Mouse (Mus musculus): ENCODE measurements around the gene Dnase2a. TPM values are rescaled to one million over a fixed set of nuclear protein-coding genes. Genes with fewer than 3 reads are reported as not detected.

Dnase2a gene
- polyA plus RNA-seq, 1 experiment from 2014 or later: 12.7 TPM

DNA sequence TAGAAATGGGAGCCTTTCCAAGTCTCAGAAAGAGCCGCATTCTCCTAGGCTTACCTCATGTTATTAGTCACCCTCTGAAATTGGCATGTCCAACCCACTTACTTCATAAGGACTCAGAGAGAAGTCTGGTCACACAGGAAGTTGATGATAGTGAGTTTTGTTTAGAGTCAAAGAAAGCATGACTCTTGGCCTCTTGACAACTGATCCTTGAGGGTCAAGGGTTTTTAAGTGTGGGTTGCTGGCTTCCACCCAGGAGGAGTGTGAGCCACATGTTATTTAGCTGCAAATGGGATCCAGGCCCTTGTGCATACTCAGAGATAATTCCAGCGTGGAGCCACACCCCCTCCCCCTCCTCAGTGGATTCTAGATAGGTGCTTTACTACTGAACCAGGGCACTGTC, 13.2 kb downstream of the Dnase2a start:
- no peak overlapping the region for H3K4me2 ChIP-seq
- no peak for ATAC-seq (replicated peaks; ENCODE audit: low FRiP score)
- no peaks in the 10 kb centered on the region for H3K36me3 ChIP-seq (ENCODE audit: control insufficient read depth, insufficient read depth, low read length)
- no peak overlapping the region for H3K27ac ChIP-seq (ENCODE audit: low read depth, low read length)
- peaks cover 32% of the 10 kb centered on the region for H3K27me3 ChIP-seq (replicated peaks; ENCODE audit: control insufficient read depth, insufficient read depth, low read length)
- no peak for DNase-seq (ENCODE audit: low spot score)
- no peaks in the 10 kb centered on the region for H3K9me3 ChIP-seq (ENCODE audit: control insufficient read depth, low read length)
- 58% methylated on average over 2 of the region's 2 CpGs for WGBS
- 0 out of 2 replicates have a peak, but pooled peaks cover 2% of the 10 kb centered on the region for H3K4me1 ChIP-seq (replicated peaks; ENCODE audit: control insufficient read depth, insufficient read depth, low read length)
- no peak overlapping the region for H3K4me3 ChIP-seq (ENCODE audit: low read depth, low read length)
- no peak overlapping the region for H3K9ac ChIP-seq (ENCODE audit: low read depth, low read length)

DNA sequence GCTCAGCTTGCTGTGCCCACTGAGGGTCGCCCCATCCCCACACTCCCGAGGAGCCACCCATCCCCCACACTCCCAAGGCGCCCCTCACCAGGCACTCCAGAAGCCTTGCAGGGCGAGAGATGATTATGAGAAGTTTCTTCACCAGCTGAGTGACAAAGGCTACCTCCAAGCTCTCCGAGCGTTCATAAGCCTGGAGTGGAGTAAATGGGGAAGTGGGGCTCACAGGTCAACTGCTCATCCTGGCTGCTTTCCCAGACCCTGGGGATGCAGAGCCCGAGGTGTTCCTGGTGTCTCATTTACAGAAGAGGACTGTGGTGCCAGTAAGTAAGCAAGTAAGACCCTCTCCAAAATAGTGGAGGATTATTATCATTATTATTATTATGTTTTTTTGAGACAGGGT, 17.2 kb downstream of the Dnase2a start:
- H3K4me2 ChIP-seq: no peak overlapping the region
- H3K9me3 ChIP-seq (ENCODE audit: control insufficient read depth, low read length): no peaks in the 10 kb centered on the region
- DNase-seq (ENCODE audit: low spot score) (no peak), ATAC-seq (replicated peaks; ENCODE audit: low FRiP score) (no peak)
- H3K27me3 ChIP-seq (replicated peaks; ENCODE audit: control insufficient read depth, insufficient read depth, low read length): peaks cover 39% of the 10 kb centered on the region
- H3K36me3 ChIP-seq (ENCODE audit: control insufficient read depth, insufficient read depth, low read length): no peaks in the 10 kb centered on the region
- H3K27ac ChIP-seq (ENCODE audit: low read depth, low read length): no peak overlapping the region
- no peak overlapping the region for H3K4me3 ChIP-seq (ENCODE audit: low read depth, low read length)
- peaks cover 8% of the 10 kb centered on the region for H3K4me1 ChIP-seq (replicated peaks; ENCODE audit: control insufficient read depth, insufficient read depth, low read length)
- WGBS: 58% methylated on average over 7 of the region's 7 CpGs
- no peak overlapping the region for H3K9ac ChIP-seq (ENCODE audit: low read depth, low read length)

DNA sequence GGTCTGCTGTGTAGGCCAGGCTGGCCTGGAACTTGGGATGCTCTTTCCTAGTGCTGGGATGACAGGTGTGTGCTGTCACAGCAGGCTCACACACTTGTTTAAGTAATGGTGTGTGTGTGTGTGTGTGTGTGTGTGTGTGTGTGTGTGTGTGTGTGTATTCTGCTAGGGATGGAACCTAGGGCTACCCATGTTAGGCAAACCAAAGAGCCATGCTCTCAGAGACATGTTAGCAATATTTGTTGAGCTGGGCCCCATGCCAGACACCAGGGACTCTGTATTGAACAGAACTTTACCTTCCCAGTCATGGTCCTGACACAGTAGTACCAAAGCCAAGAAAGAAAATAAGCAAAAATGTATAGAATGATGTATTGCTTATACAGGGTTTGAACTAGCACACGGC, 19.2 kb downstream of the Dnase2a start:
- no peaks in the 10 kb centered on the region for H3K9me3 ChIP-seq (ENCODE audit: control insufficient read depth, low read length)
- no peak overlapping the region for H3K4me2 ChIP-seq
- ATAC-seq (replicated peaks; ENCODE audit: low FRiP score): no peak
- H3K36me3 ChIP-seq (ENCODE audit: control insufficient read depth, insufficient read depth, low read length): no peaks in the 10 kb centered on the region
- no peak overlapping the region for H3K27ac ChIP-seq (ENCODE audit: low read depth, low read length)
- WGBS: 66% methylated on average over 1 of the region's 1 CpGs
- no peak overlapping the region for H3K9ac ChIP-seq (ENCODE audit: low read depth, low read length)
- no peak for DNase-seq (ENCODE audit: low spot score)
- no peak overlapping the region for H3K4me3 ChIP-seq (ENCODE audit: low read depth, low read length)
- peaks cover 56% of the 10 kb centered on the region for H3K27me3 ChIP-seq (replicated peaks; ENCODE audit: control insufficient read depth, insufficient read depth, low read length)
- H3K4me1 ChIP-seq (replicated peaks; ENCODE audit: control insufficient read depth, insufficient read depth, low read length): peaks cover 6% of the 10 kb centered on the region

DNA sequence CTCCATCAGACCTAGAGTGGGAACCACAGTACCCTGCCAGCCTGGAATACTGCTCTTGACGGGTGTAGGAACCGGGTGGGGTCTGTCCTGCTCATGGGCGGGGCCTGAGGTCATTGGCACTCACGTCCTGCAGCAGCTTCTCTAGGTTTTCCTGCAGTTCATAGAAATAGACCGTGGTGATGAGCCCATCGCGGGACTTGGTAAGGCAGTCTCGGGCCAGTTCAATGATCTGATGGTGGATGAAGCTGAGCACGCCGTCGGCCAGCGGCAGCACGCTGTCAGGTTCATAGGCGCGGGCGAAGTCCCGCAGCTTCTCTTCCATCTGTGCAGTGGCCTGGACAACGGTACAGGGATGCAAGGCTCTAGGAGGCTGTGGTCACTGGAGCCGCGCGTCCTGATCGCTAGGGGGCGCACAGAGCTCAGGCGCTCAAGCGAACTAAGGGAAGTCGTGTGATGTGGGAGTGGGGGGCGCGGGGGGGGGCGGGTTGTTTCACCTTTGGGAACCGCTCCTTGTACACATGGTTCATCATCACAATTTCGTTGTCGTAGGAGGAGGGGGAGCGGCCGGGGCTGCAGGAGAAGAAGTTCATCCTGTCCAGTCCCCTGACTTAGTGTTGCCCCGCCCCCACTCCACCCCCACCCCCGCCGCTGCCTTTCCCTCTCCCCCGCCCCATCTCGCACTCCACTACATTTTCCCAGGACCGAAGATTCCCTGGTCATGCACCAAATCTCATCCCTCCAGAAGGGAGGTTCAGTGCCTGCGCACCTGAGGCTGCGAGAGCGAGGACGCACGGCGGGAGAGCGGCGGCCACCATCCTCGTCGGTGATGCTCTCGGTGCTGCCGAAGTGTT, 20.3 kb downstream of the Dnase2a start:
- peaks cover 6% of the 10 kb centered on the region for H3K4me1 ChIP-seq (replicated peaks; ENCODE audit: control insufficient read depth, insufficient read depth, low read length)
- H3K4me2 ChIP-seq: peak overlapping the region; percentile 59
- H3K9ac ChIP-seq (ENCODE audit: low read depth, low read length): no peak overlapping the region
- H3K36me3 ChIP-seq (ENCODE audit: control insufficient read depth, insufficient read depth, low read length): no peaks in the 10 kb centered on the region
- no peaks in the 10 kb centered on the region for H3K9me3 ChIP-seq (ENCODE audit: control insufficient read depth, low read length)
- peaks cover 57% of the 10 kb centered on the region for H3K27me3 ChIP-seq (replicated peaks; ENCODE audit: control insufficient read depth, insufficient read depth, low read length)
- WGBS: 5% methylated on average over 52 of the region's 52 CpGs
- ATAC-seq (replicated peaks; ENCODE audit: low FRiP score): peak; percentile 58; the same call in 1 of the 2 replicates
- peak; percentile 65 for DNase-seq (ENCODE audit: low spot score)
- peak overlapping the region; percentile 35 for H3K4me3 ChIP-seq (ENCODE audit: low read depth, low read length)
- H3K27ac ChIP-seq (ENCODE audit: low read depth, low read length): no peak overlapping the region

DNA sequence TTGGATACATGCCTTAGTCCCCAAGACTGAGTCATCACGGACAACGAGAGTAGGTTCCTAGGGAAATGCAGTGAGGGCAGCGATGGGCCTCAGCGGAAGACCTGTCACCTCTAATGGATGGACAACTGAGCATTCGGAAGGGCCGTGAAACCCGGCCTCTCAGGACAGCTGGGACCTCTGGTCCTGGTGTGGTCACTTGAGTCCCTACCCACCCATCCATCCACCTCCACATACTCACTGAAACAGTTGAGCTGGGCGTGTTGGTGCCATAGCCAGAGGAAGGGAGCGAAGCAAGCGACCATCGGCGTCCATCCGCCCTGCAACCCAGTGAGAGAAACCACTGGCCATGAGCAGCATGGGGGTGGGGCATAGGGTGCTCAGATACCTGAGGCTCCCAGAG, 22.2 kb downstream of the Dnase2a start:
- no peak overlapping the region for H3K4me2 ChIP-seq
- no peaks in the 10 kb centered on the region for H3K9me3 ChIP-seq (ENCODE audit: control insufficient read depth, low read length)
- peaks cover 67% of the 10 kb centered on the region for H3K27me3 ChIP-seq (replicated peaks; ENCODE audit: control insufficient read depth, insufficient read depth, low read length)
- peaks cover 15% of the 10 kb centered on the region for H3K4me1 ChIP-seq (replicated peaks; ENCODE audit: control insufficient read depth, insufficient read depth, low read length)
- H3K4me3 ChIP-seq (ENCODE audit: low read depth, low read length): no peak overlapping the region
- ATAC-seq (replicated peaks; ENCODE audit: low FRiP score): no peak
- whole genome bisulfite sequencing: 85% methylated on average over 13 of the region's 13 CpGs
- H3K9ac ChIP-seq (ENCODE audit: low read depth, low read length): no peak overlapping the region
- no peaks in the 10 kb centered on the region for H3K36me3 ChIP-seq (ENCODE audit: control insufficient read depth, insufficient read depth, low read length)
- no peak overlapping the region for H3K27ac ChIP-seq (ENCODE audit: low read depth, low read length)
- no peak for DNase-seq (ENCODE audit: low spot score)

DNA sequence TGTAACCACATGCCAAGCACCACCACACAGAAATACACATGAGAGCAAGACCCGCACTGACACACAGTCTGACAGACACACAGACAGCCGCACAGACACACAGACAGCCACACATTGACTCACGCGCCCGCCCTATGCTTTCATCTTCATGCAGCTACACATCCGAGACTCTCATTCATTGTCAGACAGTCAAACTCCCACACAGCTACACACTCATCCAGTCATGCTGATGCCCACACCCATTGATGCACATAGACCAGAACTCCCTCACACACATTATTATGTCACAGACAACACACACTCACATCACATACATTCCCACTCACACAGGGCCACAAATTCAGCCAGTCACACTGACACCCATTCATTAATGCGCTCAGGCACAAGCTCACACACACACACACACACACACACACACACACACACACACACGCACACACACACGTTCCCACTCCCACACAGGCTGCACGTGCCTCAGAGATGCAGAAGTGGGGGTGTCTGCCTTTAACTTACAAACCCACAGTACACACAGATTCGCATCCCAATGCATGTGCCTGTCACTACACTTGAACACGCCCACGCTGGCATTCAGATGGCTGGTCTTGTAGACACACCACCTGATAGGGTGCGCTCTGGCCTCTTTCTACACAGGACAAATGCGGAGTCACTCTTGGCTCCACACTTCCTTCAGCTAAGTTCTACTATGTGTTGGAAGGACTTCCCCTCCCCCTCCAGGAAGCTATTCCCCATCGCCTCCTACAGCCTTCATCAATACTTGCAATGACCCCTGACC, 25.6 kb downstream of the Dnase2a start:
- ATAC-seq (replicated peaks; ENCODE audit: low FRiP score) (no peak), DNase-seq (ENCODE audit: low spot score) (no peak)
- WGBS: 76% methylated on average over 16 of the region's 16 CpGs
- Histone ChIP-seq H3K9ac (ENCODE audit: low read depth, low read length) (no peak overlapping the region), H3K4me2 (no peak overlapping the region), H3K4me3 (ENCODE audit: low read depth, low read length) (no peak overlapping the region), H3K9me3 (ENCODE audit: control insufficient read depth, low read length) (no peaks in the 10 kb centered on the region), H3K4me1 (replicated peaks; ENCODE audit: control insufficient read depth, insufficient read depth, low read length) (peaks cover 18% of the 10 kb centered on the region), H3K27me3 (replicated peaks; ENCODE audit: control insufficient read depth, insufficient read depth, low read length) (peaks cover 82% of the 10 kb centered on the region), H3K27ac (ENCODE audit: low read depth, low read length) (no peak overlapping the region), H3K36me3 (ENCODE audit: control insufficient read depth, insufficient read depth, low read length) (no peaks in the 10 kb centered on the region)

DNA sequence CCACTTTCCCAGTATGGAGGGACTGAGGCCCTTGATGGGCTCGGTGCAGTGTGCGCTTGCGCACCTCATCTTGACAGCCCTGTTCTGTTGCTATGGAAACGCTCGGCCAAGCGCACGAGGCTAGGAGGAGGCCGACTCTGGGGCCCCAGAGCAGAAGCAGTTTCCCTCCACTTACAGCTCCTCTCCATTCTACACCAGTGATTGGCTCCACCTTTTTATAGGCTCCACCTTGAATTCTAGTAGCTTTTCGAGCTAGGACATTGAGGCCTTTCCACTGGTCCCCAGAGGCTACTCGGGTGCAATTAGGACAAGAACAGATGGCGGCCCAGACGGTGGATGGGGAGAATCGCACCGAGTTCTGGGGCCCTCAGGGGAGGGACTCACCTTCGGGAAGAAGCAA, 26.5 kb downstream of the Dnase2a start:
- Histone ChIP-seq H3K4me3 (ENCODE audit: low read depth, low read length) (no peak overlapping the region), H3K4me1 (replicated peaks; ENCODE audit: control insufficient read depth, insufficient read depth, low read length) (peaks cover 18% of the 10 kb centered on the region), H3K4me2 (no peak overlapping the region), H3K9me3 (ENCODE audit: control insufficient read depth, low read length) (no peaks in the 10 kb centered on the region), H3K9ac (ENCODE audit: low read depth, low read length) (no peak overlapping the region), H3K27me3 (replicated peaks; ENCODE audit: control insufficient read depth, insufficient read depth, low read length) (peaks cover 73% of the 10 kb centered on the region), H3K36me3 (ENCODE audit: control insufficient read depth, insufficient read depth, low read length) (no peaks in the 10 kb centered on the region), H3K27ac (ENCODE audit: low read depth, low read length) (no peak overlapping the region)
- ATAC-seq (replicated peaks; ENCODE audit: low FRiP score): no peak
- no peak for DNase-seq (ENCODE audit: low spot score)
- 6% methylated on average over 15 of the region's 15 CpGs for WGBS

DNA sequence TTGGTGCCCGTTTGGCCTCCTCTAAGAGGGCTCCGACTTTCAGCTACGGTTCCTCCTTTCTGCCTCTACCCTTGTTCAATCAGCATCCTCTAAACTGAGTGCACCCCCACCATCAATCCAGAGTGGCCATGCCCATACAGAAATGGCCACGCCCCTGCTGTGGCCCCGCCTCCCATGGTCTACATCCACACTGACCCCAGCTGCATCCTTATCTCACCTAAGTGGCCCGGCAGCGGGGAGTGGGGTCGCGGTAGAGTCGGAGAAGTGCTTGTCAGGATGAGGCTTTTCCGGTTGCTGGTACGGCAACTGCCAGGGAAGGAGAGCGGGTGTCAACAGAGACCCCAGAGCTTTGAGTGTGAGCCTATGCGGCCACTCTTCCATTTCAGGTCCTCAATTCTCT, 27.1 kb downstream of the Dnase2a start:
- Histone ChIP-seq H3K36me3 (ENCODE audit: control insufficient read depth, insufficient read depth, low read length) (no peaks in the 10 kb centered on the region), H3K9ac (ENCODE audit: low read depth, low read length) (no peak overlapping the region), H3K4me1 (replicated peaks; ENCODE audit: control insufficient read depth, insufficient read depth, low read length) (peaks cover 18% of the 10 kb centered on the region), H3K27me3 (replicated peaks; ENCODE audit: control insufficient read depth, insufficient read depth, low read length) (peaks cover 67% of the 10 kb centered on the region), H3K4me3 (ENCODE audit: low read depth, low read length) (no peak overlapping the region), H3K9me3 (ENCODE audit: control insufficient read depth, low read length) (no peaks in the 10 kb centered on the region), H3K27ac (ENCODE audit: low read depth, low read length) (no peak overlapping the region), H3K4me2 (no peak overlapping the region)
- no peak for ATAC-seq (replicated peaks; ENCODE audit: low FRiP score)
- 7% methylated on average over 14 of the region's 14 CpGs for WGBS
- no peak for DNase-seq (ENCODE audit: low spot score)
